Mouse (Mus musculus) heart, adult 2 months (tissue): ENCODE measurements around the gene Stoml3.

ENCODE experiments used
- CTCF ChIP-seq: fragments of 200-600 bp; IDR thresholded peaks from 2 replicates; pipeline ENCODE4 v1.8.1; 2022; ENCODE audit warnings: antibody characterized with exemption, mild to moderate bottlenecking, moderate library complexity
- EP300 ChIP-seq: fragments of 200-500 bp; IDR thresholded peaks from 2 replicates; pipeline ENCODE4 v1.6.1; 2011; ENCODE audit warnings: low read depth, low read length, control low read depth; ENCODE audit not compliant: insufficient read depth
- POLR2A ChIP-seq: fragments of 200-500 bp; IDR thresholded peaks from 2 replicates; pipeline ENCODE4 v1.6.1; 2011; ENCODE audit warnings: mild to moderate bottlenecking, low read depth, low read length, control low read depth; ENCODE audit not compliant: insufficient read depth

DNA sequence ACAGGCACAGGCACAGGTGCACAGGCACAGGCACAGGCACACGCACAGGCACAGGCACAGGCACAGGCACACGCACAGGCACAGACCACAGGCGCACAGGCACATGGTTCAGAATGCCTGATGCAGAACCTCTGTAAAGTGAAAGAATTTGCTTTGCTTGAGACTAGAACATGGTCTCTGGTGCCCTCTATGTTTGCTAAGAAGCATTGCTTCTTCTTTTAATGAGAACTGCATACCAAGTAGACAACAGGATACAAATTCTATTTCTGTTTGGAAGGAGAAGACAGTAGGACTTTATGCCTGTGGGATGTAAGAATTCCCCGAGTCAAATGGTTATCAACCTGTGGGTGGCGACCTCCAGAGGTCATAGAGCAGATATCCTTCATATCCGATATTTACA, 14.0 kb downstream of the Stoml3 start:
- no peak for TF ChIP-seq EP300
- no peak for TF ChIP-seq POLR2A
- peak; percentile 66 for TF ChIP-seq CTCF
